Mouse (Mus musculus) sigmoid colon, adult 10 weeks (tissue): ENCODE measurements around the gene Hs1bp3. TPM values are rescaled to one million over a fixed set of nuclear protein-coding genes. Genes with fewer than 3 reads are reported as not detected.

Experiments used
- polyA plus RNA-seq: library from polyadenylated mRNA; stranded (reverse); fragments of 350-450 nt; fragmentation: Illumina TruSeq; extraction: RNeasy Lipid Tissue Mini Kit (QIAGEN cat#74804); gene quantifications from one replicate; pipeline ENCODE4 v1.2.3, GENCODE M21; 2014; ENCODE audit warnings: low read depth, low replicate concordance

Gene Hs1bp3
- 2.4 TPM for polyA plus RNA-seq

DNA sequence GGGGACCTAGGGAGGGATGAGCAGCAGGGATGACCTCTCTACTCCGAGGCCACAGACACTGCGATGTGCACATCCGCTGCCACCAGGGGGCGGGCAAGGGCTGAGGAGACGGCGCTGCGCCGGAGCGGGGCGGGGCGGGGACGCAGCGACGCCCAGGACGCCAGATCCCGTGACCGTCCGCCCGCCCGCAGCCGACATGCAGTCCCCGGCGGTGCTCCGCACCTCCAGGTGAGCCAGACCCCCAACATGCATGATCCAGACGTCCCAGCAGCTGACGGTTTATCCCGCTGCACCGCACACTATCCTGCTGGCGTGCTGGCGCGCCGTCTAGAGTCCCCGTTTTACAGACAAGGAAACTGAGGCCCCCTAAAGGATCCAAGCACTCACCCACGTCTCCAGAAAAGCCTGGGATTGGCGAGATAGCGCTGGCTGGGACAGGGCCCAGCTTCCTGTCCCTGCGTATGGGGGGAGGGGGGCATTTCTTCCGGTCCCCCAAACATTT is at the start of gene Hs1bp3:
Hs1bp3 (plus strand) TSS at position 163 of the 502 bp plus-strand sequence.

DNA sequence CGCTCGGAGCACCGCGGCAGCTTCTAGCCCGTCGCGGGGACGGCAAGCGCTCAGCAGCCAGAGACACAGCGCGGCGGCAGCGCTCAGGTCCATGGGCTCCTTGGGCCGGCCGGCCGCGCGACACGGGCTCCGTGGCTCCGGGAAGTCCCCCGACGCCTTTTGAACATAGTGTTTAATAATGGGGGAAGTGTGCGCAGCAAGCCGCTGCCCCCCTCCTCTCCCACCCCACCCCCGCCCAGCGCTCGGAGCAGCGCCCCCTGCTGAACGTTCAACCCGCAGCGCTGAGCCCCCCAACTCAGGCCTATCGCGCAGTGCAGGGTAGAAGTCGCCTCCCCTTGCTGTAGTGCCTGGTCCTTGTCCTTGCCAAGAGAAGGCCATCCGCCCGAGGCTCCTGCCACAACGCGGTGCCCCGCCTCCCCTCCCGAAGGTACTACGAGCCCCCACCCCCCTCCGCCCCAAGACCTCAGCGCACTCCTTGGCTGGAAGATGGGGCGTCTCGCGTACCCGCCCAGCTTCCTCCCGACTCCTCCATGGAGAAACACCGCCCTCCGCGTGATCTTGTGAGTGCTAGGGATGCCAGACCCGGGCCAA is 11.3 kb upstream of the Hs1bp3 start, which contains the start of gene Gdf7:
Gdf7 (minus strand) TSS at position 114 of the 591 bp plus-strand sequence.

Other genes with a start within 250 kb of the Hs1bp3 start
- gene Ldah, start 105.3 kb upstream of the Hs1bp3 start, polyA plus RNA-seq = 65.6 TPM
- gene Gdf7, start 11.5 kb upstream of the Hs1bp3 start, polyA plus RNA-seq = not detected
- 181 TPM for gene Rhob, start 186.6 kb downstream of the Hs1bp3 start, polyA plus RNA-seq